Mouse (Mus musculus) monocyte, adult 5-6 weeks (primary cell): ENCODE measurements around the gene Rnf181. TPM values are rescaled to one million over a fixed set of nuclear protein-coding genes. Genes with fewer than 3 reads are reported as not detected.

Experiments used
- ATAC-seq: fragments of 153-309, 156-312 bp; replicated peaks from 2 replicates; pipeline ENCODE4 v1.8.0; 2017; ENCODE audit warnings: mild to moderate bottlenecking; ENCODE audit not compliant: low TSS enrichment, insufficient number of reproducible peaks, severe bottlenecking, poor library complexity, low FRiP score
- total RNA-seq: library from RNA; stranded (forward); fragments of 200-1000, 200-491, 200-594 nt; gene quantifications from 3 replicates; pipeline ENCODE4 v1.2.3, GENCODE M21; 2017

Gene Rnf181
- total RNA-seq, 1 experiment from 2014 or later = 56.1 TPM

DNA sequence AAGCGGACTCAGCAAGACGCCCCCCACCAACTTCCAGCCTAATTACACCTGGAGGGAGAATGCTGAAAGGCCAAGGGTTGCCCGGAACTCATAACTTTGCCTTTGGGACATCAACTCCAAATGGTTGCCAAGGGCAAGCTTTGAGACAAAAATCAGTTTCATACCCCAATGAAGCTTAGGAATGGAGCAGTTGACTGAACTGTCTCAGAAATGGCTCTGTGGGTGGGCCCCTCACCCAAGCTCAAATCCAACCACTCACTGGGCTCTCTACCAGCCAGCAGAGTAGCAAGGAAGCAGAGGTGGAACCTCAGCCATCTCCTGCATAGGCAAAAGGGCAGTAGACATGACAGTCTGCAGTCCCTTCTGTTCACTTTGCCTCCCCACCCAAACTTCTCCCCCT, 21.1 kb upstream of the Rnf181 start:
- ATAC-seq = no peak

DNA sequence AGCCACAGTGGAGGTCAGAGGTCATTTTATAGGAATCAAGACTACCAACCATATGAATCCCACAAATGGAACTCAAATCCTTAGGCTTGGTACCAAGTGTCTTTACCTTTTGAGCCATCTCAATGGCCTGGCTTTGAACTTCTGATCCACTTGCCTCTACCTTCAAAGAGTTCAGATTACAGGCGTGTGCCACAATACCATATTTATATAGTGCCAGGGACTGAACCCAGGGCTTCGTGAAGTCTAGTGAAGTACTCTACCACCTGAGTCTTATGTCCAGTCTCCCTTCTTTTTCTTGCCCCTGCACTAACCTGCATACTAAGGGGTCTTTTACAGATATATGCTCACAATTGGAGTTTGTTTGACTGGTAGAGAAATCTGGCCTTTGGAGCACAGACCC, 19.8 kb upstream of the Rnf181 start:
- ATAC-seq = no peak

DNA sequence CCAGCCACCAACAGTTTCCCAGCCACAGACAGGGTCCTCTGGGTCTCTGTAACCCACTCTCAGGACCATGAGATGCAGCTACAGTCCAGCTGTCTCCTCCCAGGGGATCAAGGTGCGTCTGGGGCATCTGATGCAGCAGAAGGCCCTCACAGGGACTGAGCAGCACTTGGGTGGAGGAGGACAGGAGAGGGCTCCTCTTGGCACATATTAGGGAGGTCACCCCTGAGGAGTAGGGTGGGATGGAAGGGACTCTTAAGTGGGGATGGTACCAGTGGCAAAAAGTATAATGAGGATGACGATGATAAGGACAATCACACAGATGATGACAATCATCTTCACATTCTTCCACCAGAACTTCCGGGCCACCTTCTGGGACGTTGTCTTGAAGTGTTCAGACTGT, 18.5 kb upstream of the Rnf181 start:
- ATAC-seq = no peak

DNA sequence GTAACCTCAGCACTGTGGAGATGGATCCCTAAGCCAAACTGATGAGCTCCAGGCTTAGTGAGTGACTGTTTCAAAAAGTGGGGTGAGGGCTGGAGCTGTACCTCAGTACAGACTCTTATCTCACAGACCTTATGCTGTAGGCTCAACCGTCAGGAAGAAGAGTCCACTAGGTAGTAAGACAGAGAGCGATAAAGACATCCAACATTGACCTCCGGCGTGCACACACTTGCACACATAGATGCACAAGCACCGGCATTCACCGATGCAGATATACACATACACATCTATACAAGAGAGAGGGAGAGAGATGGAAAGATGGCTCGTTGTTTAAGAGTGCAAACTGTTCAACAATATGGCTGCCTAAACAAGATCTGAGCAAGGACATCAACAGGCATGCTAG, 17.2 kb upstream of the Rnf181 start:
- no peak for ATAC-seq

DNA sequence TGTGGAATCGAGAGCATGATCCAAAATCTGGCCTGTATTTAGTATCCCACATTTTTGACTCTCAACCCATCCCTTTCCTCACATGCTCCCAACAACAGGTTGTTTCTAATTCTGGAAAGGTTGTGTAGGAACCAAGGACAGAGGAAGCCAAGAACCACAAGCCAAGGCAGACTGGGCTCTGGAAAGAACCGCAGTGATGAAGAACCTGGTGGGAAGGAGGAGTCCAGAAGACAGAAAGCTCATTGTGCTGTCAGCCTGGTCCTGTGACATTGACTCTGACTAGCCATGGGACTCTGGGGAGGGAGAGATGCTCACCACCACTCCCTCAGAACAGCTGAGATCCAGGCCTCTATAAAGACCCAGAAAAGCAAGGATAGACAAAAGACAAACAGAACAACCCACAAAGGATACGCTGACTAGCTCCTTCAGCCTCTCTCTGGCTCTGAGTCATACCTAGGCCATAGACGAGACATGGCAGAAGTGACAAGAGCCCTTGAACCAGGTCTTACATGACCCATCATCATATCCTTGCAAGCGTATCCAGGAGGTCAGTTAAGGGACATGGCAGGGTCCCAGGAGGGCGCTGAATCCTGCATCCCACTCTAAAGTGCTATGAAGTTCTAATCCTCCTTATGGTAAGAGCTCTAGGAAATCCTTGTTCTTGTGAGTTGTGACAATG, 16.5 kb upstream of the Rnf181 start:
- ATAC-seq = no peak

DNA sequence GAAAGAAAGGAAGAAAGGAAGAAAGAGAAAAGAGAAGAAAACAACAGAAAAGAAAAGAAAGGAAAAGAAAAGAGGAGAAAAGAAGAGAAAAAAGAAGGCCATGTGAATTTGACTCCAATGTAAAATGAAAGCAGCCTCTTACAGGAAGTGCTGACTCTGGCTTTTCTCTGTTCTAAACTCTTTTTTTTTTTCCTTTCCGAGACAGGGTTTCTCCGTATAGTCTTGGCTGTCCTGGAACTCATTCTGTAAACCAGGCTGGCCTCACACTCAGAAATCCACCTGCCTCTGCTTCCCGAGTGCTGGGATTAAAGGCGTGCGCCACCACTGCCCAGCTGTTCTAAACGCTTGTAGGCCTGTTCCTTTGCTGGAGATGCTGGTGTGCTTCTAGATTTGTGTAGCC, 15.7 kb upstream of the Rnf181 start:
- no peak for ATAC-seq

DNA sequence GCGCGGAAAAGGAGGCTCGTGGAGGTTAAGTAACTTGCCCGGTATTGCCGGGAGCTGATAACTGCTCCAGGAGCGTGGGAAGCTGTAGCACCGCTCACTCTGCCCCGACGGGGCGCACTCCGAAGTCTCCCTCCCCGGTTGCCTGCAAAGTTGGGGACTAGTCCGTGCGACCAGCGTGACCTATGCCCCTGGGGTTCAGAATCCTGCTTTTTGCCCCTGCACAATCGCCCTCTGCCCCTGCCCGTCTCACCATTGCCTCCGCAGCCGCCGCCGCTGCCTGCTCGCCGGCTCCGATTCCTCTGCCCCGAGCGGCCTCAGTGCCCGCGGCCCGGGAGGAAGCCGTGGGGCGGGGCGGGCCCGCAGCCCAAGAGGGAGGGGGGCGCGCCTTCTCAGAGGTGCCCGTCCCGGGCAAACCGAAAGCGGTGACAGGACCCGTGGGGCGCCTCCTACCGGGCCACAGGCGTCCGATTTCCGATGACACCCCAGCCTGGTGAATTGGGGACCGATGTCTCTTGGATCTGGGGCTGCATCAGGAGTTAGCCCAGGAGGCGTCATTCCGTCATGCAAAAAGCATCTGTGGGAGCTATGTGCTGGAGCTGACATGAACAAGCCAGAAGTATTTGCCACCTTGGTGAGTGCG, 13.5 kb upstream of the Rnf181 start, which contains the start of gene Vamp5:
Vamp5 (minus strand) TSS at position 338 of the 640 bp plus-strand sequence.
- ATAC-seq = peak; percentile 79

DNA sequence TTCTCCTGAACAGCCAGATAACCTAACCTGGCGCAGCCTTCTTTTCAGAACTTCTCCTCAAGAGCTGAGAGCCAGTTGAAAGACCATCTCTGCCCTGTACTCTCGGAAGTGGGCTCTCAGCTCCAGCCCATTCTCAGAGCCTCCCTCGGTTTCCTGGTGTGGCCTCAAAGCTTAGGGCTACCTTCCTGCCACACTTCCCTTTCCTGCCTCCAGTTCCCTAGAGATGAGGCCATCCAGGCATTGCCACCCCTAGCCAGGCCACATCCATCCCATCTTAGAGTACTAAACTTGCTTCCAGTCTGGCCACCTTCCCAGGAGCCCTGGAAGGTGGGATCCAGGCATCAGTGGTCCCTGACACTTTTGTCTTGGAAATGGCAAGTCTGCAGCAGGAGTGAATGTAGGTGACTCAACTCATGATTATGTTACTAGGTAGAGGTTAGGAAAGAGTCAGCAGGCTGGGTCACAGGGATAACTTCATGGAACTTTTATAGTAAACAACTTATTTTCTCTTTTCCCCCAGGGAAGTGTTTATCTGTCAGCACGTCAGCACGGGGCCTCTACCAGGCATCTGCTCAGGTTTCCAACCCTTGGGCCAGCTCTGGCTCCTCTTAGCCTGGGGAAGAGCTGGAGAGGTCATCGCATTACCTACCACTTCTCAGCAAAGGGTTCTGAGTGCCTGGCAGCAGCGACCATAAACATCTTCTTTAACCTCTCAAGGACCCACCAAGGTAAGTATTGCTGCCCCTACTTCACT, 12.8 kb upstream of the Rnf181 start:
- ATAC-seq = no peak

DNA sequence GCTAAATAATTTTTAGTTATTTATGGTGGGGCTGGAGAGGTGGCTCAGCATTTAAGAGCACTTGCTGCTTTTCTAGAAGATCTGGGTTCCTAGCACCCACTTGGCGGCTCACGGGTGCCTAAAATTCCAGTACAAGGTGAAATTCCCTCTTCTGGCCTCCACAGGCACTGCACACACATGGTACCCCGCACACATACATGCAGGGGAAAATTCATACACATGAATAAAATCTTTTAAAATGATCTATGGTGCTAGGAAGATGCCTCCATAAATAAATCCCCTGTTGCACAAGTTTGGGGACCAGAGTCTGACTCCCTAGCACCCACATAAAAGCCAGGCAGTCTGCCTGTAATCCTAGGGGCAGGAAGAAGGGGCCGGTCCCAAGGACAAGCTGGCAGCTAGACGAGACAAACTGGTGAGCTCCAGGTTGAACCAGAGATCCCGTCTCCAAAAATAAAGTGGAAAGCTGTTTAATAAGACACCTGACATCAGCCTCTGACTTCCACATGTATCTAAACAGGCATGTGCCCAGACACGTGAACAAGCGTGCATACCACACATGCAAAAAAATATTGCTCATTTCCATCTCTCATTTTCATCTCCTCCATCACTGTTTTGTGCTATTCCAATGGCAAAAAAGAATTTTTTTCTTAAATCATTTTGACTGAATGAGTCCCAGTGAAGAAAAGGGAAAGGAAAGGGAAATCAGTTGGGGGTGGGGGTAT, 11.9 kb upstream of the Rnf181 start:
- no peak for ATAC-seq

DNA sequence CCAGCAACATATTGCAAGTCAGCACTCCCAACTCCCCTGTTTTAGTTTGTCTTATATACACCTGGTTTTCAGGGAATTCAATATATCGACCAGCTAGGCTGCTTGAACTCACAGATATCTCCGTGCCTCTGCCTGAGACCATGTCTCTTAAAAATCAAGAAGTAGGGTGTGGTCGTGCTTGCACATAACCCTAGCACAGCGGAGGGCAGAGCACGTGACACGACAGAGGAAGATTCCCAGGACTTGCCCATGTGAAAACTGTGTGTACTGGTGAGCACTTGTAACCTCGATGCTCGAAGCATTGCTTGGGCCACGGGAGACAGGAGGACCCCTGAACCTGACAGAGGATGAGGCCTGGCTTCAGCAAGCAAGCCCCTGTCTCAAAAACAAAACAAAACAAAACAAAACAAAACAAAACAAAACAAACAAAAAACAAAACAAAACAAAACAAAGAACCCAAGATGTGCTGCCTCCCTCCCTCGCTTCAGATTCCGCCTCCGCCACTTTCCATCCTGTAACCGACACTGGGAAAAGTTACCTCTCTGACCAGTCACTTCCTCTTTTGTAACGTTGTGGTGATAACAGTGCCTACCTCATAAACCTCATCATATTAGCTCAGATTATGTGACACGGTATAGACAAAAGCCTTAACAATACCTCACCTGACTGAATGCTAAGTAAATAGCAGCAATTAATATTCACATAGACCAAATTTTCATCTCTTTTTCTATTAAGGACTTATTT, 8.2 kb upstream of the Rnf181 start:
- peak; percentile 45; the same call in 1 of the 2 replicates for ATAC-seq

DNA sequence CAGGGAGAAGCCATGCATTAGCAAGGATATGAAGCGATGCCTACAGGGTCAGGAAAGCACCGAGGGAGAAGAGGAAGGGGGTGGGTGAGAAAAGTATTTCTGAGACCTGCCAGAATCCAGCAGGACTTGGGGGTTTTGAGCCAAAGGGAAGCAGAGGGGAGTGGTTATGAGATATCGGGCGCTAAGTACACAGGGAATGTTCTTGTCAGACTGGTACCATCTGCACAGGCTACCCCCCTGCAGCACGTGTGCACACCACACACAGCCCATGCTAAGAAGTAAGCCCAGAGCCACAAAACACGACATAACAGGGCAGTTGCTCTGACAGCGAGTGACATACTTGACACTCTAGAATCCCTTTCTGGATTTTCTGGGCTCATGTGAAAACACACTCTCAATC, 7.5 kb upstream of the Rnf181 start:
- ATAC-seq = no peak

DNA sequence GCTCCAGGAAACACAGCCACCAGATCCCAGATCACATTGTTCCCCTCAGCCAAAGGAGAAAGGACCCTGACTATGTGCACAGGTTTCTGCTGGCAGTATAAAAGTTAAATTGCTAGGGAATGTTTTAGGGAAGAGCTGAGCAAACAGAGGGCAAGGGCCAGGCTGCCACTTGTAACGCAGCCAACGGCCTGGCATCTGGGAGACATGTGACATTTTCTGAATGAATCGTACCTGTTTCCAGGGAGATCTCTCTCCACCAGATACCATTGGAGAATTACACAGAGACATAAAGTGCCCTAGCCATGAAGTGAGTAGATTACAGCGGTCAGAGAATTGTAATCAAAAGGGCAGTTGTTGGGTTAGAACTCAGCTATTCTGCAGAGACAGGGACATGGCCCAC, 6.4 kb upstream of the Rnf181 start:
- no peak for ATAC-seq

DNA sequence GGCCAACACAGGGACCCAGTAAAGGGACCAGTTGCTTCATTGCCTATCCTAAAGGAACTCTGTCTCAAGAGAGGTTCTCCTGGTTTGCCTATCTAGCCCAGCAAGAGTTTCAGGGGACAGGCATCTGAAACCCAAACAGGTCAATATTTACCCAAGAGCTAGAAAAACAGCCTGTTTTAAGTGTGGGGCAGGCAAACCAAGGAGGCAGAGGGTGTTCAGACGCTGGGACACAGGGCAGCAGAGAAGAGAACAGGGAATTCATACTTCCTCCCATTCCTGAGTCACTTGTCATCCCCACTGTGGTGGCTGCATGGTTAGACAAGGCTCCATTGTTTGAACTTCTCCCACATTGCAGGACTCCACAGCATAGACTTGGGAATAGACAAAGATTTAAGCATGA, 4.8 kb upstream of the Rnf181 start:
- no peak for ATAC-seq

DNA sequence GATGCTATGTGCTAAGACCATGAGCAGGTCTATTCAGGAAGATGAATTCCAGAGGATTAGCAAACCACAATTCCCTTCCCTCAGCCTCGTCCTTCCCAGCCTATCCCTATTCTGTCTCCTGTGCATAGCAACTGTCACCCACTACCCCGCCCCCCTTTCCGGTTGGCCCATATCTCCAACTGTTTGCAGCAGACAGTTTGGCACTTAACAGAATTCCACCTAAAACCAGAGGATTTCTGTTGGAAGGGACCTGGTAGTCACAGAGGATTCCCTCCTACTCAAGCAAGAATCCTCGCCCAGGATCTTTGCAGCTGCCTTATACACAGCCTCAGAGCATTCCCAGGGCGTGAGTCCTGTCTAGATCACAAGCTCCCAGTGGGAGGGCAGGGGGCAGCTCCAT, 4.4 kb upstream of the Rnf181 start:
- ATAC-seq = no peak

DNA sequence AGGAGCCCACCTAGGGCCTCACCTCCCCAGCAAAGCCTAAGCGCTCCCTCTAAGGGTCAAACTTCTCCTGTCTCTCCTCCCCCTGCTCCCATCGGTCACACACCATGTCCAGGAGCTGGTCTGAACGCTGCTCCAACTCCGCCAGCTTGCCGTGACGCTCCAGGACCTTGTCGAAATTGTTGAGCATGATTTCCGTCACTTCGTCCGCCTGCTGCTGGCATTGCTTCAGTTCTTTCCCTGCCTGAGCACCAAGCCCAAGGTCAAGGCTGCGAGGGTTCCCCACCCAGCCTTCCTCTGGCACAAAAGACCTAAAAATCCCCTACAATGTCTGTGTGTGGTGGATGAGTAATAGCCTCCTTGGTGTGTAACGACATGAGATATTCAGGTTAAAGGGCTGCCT, 3.3 kb upstream of the Rnf181 start:
- no peak for ATAC-seq

DNA sequence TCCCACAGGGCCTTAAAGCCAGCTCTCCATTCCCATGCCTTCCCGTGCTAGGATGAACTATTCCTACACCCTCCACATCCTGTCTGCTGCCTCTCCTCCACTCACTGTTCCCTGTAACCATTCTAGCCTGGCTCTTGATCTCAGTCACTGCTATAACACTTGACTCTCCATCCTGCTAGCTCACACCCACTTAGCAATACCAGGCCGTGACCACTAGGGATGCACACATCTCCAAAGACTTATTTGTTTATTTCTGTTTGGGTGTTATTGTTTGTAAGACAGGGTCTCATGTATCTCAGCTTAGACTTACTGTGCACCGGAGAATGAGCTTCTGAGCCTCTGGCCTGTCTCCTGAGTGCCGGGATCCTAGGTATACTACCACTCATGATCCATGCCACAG, 2.8 kb upstream of the Rnf181 start:
- no peak for ATAC-seq

DNA sequence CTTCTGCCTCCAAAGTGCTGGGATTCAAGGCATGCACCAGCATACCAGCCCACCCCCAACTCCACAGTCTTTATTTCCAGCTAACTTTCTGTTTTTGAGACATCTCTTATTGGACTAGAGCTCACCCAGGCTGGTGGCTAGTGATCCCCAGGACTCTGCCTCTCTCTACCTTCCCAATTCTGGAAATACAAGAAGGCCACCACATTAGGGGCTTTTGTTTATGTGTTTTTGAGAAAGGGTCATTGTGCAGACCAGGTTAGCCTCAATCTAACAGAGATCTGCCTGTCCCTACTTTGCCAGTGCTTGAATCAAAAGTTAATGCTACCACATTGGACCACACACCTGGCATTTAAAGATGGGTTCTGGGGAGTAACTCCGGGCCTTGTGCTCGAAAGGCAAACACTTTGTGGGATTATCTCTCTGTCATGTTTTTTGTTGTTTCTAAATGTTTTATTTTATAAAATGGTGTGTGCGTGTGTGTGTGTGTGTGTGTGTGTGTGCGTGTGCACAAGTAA, 761 bp upstream of the Rnf181 start:
- no peak for ATAC-seq

DNA sequence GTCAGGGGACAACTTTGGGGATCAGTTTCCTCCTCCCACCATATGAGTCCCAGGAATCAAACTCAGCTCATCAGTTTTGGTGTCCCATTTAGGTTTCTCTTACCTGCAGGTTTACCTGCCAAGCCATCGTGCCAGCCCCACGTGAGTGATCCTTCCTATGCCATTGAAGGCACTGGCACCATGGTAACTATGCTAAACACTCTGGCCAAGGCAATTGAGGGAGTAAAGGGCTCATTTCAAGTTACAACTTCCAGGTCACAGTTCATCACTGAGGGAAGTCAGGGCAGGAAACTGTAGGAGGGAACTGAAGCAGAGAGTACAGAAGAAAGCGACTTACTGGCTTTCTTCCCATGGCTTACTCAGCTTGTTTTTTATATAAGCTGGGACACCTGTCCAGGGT, 452 bp downstream of the Rnf181 start:
- ATAC-seq = no peak

DNA sequence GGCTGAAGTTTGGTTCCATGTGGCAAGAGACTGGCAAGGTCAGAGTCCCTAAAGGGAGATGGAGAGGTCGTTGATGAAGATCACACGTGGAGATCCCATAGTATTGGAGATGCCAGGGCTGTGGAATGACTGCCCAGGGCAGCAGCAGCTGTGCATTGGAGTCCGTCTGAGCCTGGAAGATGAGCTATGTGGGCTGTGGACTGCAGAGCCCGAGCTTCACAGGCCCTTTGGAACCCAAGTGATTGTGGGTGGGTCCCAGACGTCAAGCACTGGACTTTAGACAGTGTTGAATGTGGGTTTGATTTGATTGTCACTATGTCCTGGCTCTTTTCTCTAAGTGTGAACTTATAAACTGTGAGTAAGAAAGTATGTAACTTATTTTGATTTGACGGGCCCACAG, 1.8 kb downstream of the Rnf181 start:
- ATAC-seq = no peak
